ENCODE assay signal across 7 mouse cellular contexts in the genomic region with DNA sequence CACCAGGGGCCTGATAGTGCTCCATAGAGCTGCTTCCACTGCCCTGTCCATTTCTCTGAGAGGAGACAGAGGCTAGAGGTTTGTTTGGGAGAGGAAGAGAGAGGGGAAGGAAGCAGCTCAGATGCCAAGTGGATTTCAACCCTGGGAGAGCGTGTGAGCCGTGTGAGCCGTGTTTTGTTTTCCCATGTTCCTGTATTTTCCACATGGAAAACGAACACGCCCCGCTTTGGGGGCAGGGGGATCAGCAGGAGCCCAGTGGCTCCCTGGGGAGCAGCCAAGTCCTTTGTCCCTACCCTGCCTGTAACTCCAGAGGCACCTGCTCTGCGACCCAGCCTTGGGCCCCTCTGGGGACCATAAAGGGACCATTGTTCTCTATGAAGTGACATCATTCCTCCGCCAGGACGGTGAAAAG. TPM values are rescaled to one million over a fixed set of nuclear protein-coding genes. Genes with fewer than 3 reads are reported as not detected.
DNase-seq lines count a peak whose midpoint lies in the region; ATAC-seq and TF ChIP-seq lines count a peak whose summit lies in the region.

No protein-coding gene starts in this region.

- TF ChIP-seq EP300 in stomach, postnatal 0 days (optimal IDR thresholded peaks at IDR 0.05) = no peak

- peaks cover 13% of the 10 kb centered on the region for H3K27me3 ChIP-seq in embryonic facial prominence, embryonic 14.5 days (replicated peaks; ENCODE audit: control insufficient read depth, insufficient read depth, low read length)
- H3K27me3 ChIP-seq in heart, embryonic 11.5 days (ENCODE audit: control insufficient read depth, insufficient read depth, low read length) = no peaks in the 10 kb centered on the region
- no peaks in the 10 kb centered on the region for H3K27me3 ChIP-seq in kidney, embryonic 14.5 days (ENCODE audit: control insufficient read depth, insufficient read depth, low read length)
- H3K27me3 ChIP-seq in stomach, postnatal 0 days (ENCODE audit: control insufficient read depth, insufficient read depth, low read length) = no peaks in the 10 kb centered on the region

- H3K4me2 ChIP-seq in embryonic facial prominence, embryonic 14.5 days (ENCODE audit: low read depth, low read length) = no peak overlapping the region
- H3K4me2 ChIP-seq in heart, embryonic 11.5 days = peak overlapping the region; percentile 29
- H3K4me2 ChIP-seq in kidney, embryonic 14.5 days (replicated peaks; ENCODE audit: low read depth, low read length) = no peak overlapping the region
- no peak overlapping the region for H3K4me2 ChIP-seq in stomach, postnatal 0 days (replicated peaks; ENCODE audit: low read depth)

- peaks cover 15% of the 10 kb centered on the region for H3K4me1 ChIP-seq in embryonic facial prominence, embryonic 14.5 days (ENCODE audit: control insufficient read depth, insufficient read depth, low read length)
- peaks cover 57% of the 10 kb centered on the region for H3K4me1 ChIP-seq in heart, embryonic 11.5 days (ENCODE audit: control insufficient read depth, insufficient read depth, low read length)
- peaks cover 26% of the 10 kb centered on the region for H3K4me1 ChIP-seq in kidney, embryonic 14.5 days (ENCODE audit: control insufficient read depth, insufficient read depth, low read length)
- H3K4me1 ChIP-seq in stomach, postnatal 0 days (replicated peaks; ENCODE audit: control insufficient read depth, insufficient read depth) = no peaks in the 10 kb centered on the region

- H3K36me3 ChIP-seq in embryonic facial prominence, embryonic 14.5 days (ENCODE audit: control insufficient read depth, insufficient read depth, low read length) = no peaks in the 10 kb centered on the region
- no peaks in the 10 kb centered on the region for H3K36me3 ChIP-seq in heart, embryonic 11.5 days (ENCODE audit: control insufficient read depth, insufficient read depth, low read length)
- H3K36me3 ChIP-seq in kidney, embryonic 14.5 days (ENCODE audit: control insufficient read depth, insufficient read depth, low read length) = no peaks in the 10 kb centered on the region
- no peaks in the 10 kb centered on the region for H3K36me3 ChIP-seq in stomach, postnatal 0 days (ENCODE audit: control insufficient read depth, insufficient read depth, low read length)

- peak; percentile 90 for DNase-seq in embryonic facial prominence, embryonic 14.5 days (ENCODE audit: low spot score)
- DNase-seq in lung, postnatal 25 days (ENCODE audit: low spot score) = peak; percentile 71
- DNase-seq in stomach, postnatal 0 days (ENCODE audit: low spot score) = peak; percentile 84
- no peak for DNase-seq in layer of hippocampus, adult 9-10 months (ENCODE audit: low spot score)

- H3K4me3 ChIP-seq in embryonic facial prominence, embryonic 14.5 days (ENCODE audit: low read depth, low read length) = no peak overlapping the region
- H3K4me3 ChIP-seq in heart, embryonic 11.5 days (ENCODE audit: low read depth, low read length) = no peak overlapping the region
- H3K4me3 ChIP-seq in kidney, embryonic 14.5 days (ENCODE audit: low read length) = no peak overlapping the region
- no peak overlapping the region for H3K4me3 ChIP-seq in stomach, postnatal 0 days (ENCODE audit: low read depth, low read length)

- H3K9ac ChIP-seq in embryonic facial prominence, embryonic 14.5 days (ENCODE audit: low read depth, low read length) = no peak overlapping the region
- H3K9ac ChIP-seq in heart, embryonic 11.5 days (ENCODE audit: low read depth, low read length) = peak overlapping the region; percentile 64
- 0 out of 2 replicates have a peak overlapping the region, but pooled peaks have one; percentile 18 for H3K9ac ChIP-seq in kidney, embryonic 14.5 days (ENCODE audit: low read depth, low read length)
- 0 out of 2 replicates have a peak overlapping the region, but pooled peaks have one; percentile 35 for H3K9ac ChIP-seq in stomach, postnatal 0 days (ENCODE audit: low read length)

- peak; percentile 81 for ATAC-seq in embryonic facial prominence, embryonic 14.5 days (ENCODE audit: low read depth)
- ATAC-seq in heart, embryonic 11.5 days (replicated peaks; ENCODE audit: insufficient number of reproducible peaks, low FRiP score, low TSS enrichment) = no peak; the same call in 1 of the 2 replicates
- peak; percentile 58 for ATAC-seq in kidney, embryonic 14.5 days (ENCODE audit: low FRiP score, low TSS enrichment)
- ATAC-seq in stomach, postnatal 0 days (ENCODE audit: low FRiP score, low TSS enrichment) = peak; percentile 75
- ATAC-seq in frontal cortex, adult (ENCODE audit: low TSS enrichment) = no peak

- WGBS in embryonic facial prominence, embryonic 14.5 days = 26% methylated on average over 9 of the region's 9 CpGs
- 45% methylated on average over 9 of the region's 9 CpGs for WGBS in heart, embryonic 11.5 days (ENCODE audit: insufficient replicate concordance)
- 46% methylated on average over 9 of the region's 9 CpGs for WGBS in kidney, embryonic 14.5 days
- 46% methylated on average over 9 of the region's 9 CpGs for WGBS in stomach, postnatal 0 days

- H3K9me3 ChIP-seq in embryonic facial prominence, embryonic 14.5 days (ENCODE audit: control insufficient read depth, low read length) = no peaks in the 10 kb centered on the region
- H3K9me3 ChIP-seq in heart, embryonic 11.5 days (replicated peaks; ENCODE audit: control insufficient read depth, low read length) = no peaks in the 10 kb centered on the region
- H3K9me3 ChIP-seq in kidney, embryonic 14.5 days (ENCODE audit: control insufficient read depth, low read length) = no peaks in the 10 kb centered on the region
- no peaks in the 10 kb centered on the region for H3K9me3 ChIP-seq in stomach, postnatal 0 days (ENCODE audit: control insufficient read depth, low read length)

- peak overlapping the region; percentile 67 for H3K27ac ChIP-seq in embryonic facial prominence, embryonic 14.5 days (replicated peaks; ENCODE audit: low read depth, low read length)
- H3K27ac ChIP-seq in heart, embryonic 11.5 days (ENCODE audit: low read depth, low read length) = peak overlapping the region; percentile 97
- H3K27ac ChIP-seq in kidney, embryonic 14.5 days (ENCODE audit: low read depth, low read length) = peak overlapping the region; percentile 93
- peak overlapping the region; percentile 91 for H3K27ac ChIP-seq in stomach, postnatal 0 days (replicated peaks)

- no peak for TF ChIP-seq CTCF in stomach, postnatal 0 days (IDR thresholded peaks at IDR 0.05; ENCODE audit: low read depth)

RNA-seq across cellular contexts. Expression of a gene that starts 51.7 kb away (rescaled TPM):
- polyA plus RNA-seq in embryonic facial prominence, embryonic 14.5 days (2014; fragmentation: Nextera tagmentation; extraction: Ambion mirVana) = 2.1 and 2.3 TPM in 2 replicates
- polyA plus RNA-seq in heart, embryonic 11.5 days (2014; fragmentation: Nextera tagmentation; extraction: Ambion mirVana) = 0.56 and 0.77 TPM in 2 replicates
- polyA plus RNA-seq in kidney, embryonic 14.5 days (2014; fragmentation: Nextera tagmentation; extraction: Ambion mirVana) = 0.47 and 1.8 TPM in 2 replicates
- 0.52 and 0.64 TPM in 2 replicates for polyA plus RNA-seq in stomach, postnatal 0 days (2015; fragmentation: Nextera tagmentation; extraction: Ambion mirVana)

Comparison
In these comparisons a context has a peak if more than half of its experiments do, and no peak if none do; other contexts are left out.
1. ATAC-seq: peak in embryonic facial prominence, embryonic 14.5 days (single experiment), kidney, embryonic 14.5 days (single experiment) and stomach, postnatal 0 days (single experiment); none in heart, embryonic 11.5 days (single experiment) and frontal cortex, adult (single experiment).
2. Peak in every context shown above with its lines, with median percentiles within 50 percentile points of each other: H3K27ac ChIP-seq.